Mouse (Mus musculus) neutrophil, adult 59 days (primary cell): ENCODE results near the gene Sntn. TPM values are rescaled to one million over a fixed set of nuclear protein-coding genes. Genes with fewer than 3 reads are reported as not detected.

Source experiments
- total RNA-seq, 2 experiments: library from RNA; stranded (reverse); gene quantifications; 1 replicate in 1 of 2; 2 replicates in 1 of 2; pipeline ENCODE4 v1.2.4; 2023

Sntn gene
- total RNA-seq: not detected

GRCm38 (mm10) chr14:13670576-13670975 is at the start of gene Sntn:
Gene Sntn, plus strand, starts transcription at chr14:13670876.

Other genes with a start within 250 kb of the Sntn start
- gene Gm281, start 243.6 kb downstream of the Sntn start, total RNA-seq: not detected